Mouse (Mus musculus) kidney, adult 9 months (tissue): Measurements from ENCODE around the gene St6galnac3.

Experiments
- DNase-seq: peaks from one replicate; pipeline ENCODE4 v3.0.0; 2022

St6galnac3 gene

DNA sequence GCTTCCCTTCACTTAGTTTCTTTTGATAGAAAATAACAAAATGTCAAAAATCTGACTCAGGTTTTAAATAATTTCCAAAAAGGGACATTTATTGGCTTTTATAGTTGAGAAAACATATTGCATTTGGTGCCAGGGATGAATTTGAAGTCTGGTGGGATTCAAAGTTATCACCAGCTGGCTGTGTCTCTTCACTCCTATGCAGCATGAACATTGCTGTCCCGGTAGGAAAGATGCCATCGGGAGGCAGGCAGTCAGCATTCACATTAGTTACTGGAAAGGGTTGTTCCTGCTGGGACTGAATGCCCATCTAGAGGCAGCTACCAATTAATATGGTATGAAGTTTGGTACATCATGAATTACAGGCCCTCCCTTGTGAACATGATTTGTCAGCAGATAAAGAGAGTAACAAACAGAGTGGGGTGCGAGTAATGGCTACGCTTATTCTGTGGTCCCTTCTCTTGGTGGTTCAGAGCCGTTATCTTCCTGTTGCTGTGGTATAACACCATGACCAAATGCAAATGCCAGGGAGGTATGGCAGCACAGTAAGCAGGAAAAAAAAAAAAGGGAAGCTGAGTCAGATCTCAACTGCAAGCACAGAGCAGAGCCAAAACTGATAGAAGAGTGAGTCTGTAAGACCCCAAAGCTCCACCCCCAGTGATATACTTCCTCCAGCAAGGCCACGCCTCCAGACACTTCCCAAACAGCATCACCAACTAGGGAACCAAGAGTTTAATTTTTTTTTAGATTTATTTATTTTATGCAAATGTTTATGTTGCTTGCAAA, 535.1 kb downstream of the St6galnac3 start:
- DNase-seq: no peak

DNA sequence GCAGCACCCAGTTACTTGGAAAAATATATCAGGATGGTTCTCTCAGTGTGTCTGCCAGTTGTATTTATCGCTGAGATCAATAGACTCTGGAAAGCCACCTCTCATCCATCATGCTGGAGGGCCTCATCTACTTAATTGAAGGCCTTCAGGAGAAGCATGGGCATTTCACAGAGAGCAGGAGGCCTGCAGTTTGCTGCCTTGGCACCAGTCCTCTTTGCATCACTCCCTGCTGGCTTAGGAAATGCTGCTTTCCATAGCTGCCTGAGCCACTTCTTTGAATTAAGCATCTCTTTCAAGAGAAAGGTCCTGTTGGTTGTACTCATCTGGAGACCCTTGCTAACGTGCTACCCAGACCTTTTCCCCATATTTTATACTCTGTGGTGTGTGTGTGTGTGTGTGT, 536.8 kb downstream of the St6galnac3 start:
- no peak for DNase-seq

DNA sequence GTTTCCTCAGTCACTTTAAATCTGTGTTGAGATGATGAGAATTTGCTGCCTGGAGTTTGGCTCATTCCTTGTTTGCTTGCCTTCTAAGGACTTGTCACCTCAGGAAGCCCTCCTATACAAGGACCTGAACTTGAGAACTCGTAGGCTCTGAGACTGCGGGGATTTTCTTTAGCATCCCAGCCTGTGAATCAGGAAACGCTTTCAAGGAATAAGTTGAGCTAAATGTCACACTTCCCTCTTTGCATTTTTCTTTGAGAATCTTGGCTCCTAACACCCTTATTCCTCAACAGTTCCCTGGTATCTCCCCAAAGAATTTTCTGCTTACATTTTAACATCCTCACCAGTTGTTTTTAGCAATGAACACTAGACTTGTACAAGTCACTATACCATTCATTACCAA, 539.9 kb downstream of the St6galnac3 start:
- DNase-seq: no peak

DNA sequence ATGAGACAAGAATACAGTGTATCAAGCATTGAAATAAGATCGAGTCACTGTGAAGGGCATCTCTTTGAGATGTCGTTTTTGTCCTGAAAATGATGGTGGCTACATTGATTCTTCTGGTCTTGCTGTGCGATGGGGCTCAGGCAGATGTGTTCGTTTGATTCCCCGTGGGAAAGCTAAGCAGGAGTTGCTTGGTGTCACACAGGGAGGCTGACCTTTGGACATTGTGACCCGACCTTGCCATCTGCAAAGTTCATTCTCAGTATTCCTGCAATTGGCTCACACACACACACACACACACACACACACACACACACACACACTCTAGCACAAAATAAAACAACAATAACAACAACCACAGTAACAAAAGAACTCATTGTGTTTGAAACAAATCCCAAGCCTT, 543.7 kb downstream of the St6galnac3 start:
- DNase-seq: no peak

DNA sequence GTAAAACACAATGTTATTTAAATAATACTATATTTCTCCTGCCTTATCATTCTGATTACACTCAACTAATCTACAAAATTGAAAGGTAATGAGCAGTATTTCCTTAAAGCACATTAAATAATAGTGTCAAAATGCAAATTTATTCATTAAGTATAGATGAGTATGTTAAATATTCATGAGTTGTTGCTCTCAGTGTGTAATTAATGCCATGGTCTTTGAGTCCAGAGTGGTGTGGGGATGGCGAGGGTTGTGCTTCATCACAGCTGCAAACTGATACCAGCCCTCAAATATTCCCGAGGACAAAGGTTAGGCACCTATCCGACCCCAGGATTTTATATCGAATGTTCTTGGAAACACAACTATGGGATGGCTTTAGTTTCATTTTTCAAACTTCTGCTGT, 548.2 kb downstream of the St6galnac3 start:
- DNase-seq: no peak

DNA sequence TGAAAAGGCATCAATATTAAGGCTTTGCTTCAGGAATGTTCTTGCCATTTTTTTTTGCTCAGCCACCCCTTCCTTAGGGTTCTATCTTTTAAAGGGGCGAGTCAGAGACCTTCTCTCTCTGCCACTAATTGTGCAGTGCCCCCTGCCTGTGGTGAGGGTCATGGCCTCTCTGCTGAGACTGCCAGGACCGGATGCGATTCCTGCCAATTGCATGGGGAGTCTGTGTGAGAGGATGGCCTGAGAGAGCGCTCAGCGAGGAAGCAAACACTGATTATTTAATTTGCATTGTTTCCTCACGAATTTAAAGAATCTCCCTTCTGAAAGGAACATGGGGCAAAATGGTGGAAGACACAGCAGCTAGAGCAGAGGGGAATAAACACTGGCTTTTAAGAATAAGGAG, 548.6 kb downstream of the St6galnac3 start:
- no peak for DNase-seq

DNA sequence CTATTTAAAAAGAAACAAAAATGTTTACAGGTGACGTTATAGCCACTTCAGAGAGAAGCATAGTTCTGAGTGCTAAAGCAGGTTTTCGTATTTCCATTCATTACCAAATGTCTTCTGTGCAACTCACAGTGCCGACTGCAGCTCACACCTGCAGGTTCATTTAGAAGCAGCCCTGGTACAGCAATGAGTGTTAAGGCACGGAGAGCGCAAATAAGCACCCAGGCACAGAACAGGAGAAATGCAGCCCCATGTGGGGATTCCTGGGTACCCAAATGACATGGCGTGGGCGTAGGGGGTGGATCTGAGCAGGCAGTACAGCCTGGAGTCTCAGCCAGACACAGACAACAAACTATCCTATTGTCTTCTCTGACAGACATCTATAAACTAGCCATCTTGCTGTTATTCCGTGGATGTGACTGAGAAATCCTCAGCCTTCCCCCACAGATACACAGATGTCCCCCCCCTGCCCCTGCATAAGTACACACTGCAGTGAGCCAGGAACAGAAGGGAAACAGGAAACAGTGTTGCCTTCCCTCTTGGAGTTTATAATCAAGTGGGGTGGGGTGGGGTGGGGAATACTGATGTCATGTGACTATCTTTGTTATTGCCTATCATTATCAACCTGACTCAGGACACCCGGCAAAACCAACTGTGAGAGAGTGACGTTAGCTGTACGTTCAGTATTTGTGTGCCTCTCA, 550.5 kb downstream of the St6galnac3 start:
- DNase-seq: no peak

DNA sequence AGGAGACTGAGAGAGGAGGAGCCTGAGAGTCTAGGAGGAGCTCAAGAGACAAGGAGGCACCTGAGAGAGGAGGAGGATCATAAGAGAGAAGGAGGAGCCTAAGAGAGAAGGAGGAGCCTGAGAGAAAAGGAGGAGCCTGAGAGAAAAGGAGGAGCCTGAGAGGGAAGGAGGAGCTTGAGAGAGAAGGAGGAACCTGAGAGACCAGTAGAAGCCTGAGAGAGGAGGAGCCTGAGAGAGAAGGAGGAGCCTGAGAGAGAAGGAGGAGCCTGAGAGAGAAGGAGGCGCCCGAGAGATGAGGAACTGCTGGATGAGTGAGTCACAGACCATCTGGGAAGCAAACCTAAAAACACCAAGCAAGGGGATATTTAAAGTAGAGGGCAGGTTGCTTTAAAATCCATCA, 551.4 kb downstream of the St6galnac3 start:
- DNase-seq: no peak

DNA sequence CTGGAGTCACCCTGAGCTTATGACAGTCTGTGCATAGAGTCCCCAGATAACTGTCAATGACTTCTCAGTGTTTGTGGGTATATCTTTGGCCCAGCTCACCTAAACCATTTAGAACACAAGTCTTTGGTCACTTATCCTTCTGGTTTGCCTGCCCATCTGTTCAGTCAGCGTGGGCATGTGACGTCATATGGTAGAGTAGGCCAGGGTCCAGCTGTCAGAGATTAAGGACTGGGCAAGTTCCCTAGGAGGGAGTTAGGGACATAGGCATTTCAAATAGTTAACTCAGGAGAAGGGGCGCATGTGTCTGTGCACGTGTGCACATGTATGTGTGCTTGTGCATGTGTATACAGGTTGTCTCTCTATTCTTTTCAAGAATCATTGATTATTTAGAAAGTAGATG, 554.8 kb downstream of the St6galnac3 start:
- DNase-seq: no peak

DNA sequence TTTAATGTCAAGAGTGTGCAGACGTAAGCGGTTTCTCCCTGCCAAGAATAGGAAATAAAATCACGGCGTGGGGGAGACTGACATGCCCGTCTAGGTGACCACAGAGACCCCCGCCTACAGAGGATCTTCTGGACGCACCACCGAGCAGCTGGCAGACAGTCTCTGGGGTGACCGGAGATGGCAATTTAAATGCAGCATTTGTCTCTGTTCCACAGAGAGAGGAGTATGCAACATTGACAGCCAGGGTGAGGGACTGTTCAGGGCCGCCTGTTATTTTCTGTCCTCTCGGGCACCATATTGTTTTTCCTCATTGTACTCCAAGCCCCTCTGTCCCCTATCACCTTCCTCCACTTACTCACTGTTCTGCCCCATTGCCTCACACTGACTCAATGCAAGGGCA, 555.2 kb downstream of the St6galnac3 start:
- DNase-seq: no peak

DNA sequence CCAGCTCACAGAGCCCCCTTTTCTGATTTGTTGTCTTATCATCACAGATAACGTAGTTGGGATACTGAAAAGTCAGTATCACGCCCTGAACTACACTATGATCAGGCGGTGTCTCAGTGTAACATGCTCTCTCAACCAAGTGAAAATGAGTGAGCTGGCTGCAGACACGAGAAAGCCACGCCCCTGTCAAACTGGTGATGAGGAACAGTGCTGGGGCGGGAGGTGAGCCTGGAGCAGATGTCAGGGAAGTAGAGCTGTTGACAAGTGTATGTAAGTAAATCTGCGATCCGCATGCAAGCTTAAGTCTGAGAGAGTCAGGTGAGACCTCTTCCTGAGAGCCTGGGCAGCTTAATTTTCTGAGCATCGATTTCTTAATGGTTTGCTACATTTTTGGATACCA, 563.3 kb downstream of the St6galnac3 start:
- DNase-seq: no peak

DNA sequence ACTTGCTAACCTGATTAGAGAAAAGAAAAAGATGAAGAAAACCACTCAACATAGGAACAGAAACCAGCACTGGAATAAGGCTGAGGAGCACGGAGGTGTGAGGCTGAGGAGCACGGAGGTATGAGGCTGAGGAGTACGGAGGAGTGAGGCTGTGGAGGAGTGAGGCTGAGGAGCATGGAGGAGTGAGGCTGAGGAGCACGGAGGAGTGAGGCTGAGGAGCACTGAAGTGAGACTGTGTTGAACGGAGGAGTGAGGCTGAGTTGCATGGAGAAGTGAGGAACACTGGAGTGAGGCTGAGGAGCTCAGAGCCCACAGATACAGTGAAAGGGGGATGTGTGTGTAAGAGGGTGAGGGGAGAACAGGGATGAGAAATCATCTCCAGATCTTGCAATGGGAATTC, 564.3 kb downstream of the St6galnac3 start:
- no peak for DNase-seq

DNA sequence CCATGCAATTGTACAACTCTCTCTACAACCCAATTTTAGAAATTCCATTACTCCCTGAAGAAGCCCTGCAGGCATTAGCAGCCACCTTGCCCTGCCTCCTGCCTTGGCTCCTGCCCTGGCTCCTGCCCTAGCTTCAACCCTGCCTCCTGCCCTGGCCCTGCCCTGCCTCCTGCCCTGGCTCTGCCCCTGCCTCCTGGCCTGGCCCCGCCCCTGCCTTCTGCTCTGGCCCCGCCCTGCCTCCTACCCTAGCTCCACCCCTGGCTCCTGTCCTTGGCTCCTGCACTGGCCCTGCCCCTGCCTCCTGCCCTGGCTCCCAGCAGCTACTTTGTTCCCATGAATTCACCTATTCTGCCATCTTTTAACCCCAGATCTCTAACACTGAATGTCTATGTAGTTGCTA, 576.1 kb downstream of the St6galnac3 start:
- peak; percentile 75 for DNase-seq
